ENCODE assay signal across 20 mouse cellular contexts in genomic region chr4:14445215-14445614, GRCm38 (mm10).
DNase-seq lines count a peak whose midpoint lies in the region; ATAC-seq and TF ChIP-seq lines count a peak whose summit lies in the region.
"Had no signal": no experiment of that assay in that cellular context is flagged by ENCODE, and none has a peak within 500 bp of the region (broad histone marks: within the 10 kb centered on the region; RNA-seq: fewer than 3 reads in every experiment).

No protein-coding gene starts in this region.

- peak; percentile 69 for ATAC-seq in lung, embryonic 14.5 days (ENCODE audit: insufficient read depth)
- peak; percentile 74 for ATAC-seq in lung, embryonic 16.5 days (ENCODE audit: low read depth)
- ATAC-seq in intestine, embryonic 16.5 days = peak; percentile 36; the same call in 1 of the 2 replicates
- ATAC-seq: forebrain, embryonic 13.5 days; forebrain, embryonic 15.5 days had no signal

- WGBS in lung, embryonic 14.5 days = 47% methylated on average over 3 of the region's 3 CpGs
- WGBS in lung, embryonic 16.5 days = 48% methylated on average over 3 of the region's 3 CpGs
- 58% methylated on average over 3 of the region's 3 CpGs for WGBS in intestine, embryonic 16.5 days

- H3K27me3 ChIP-seq in lung, embryonic 14.5 days (ENCODE audit: insufficient read depth, low read length) = no peaks in the 10 kb centered on the region
- no peaks in the 10 kb centered on the region for H3K27me3 ChIP-seq in lung, embryonic 16.5 days (ENCODE audit: control insufficient read depth, insufficient read depth, low read depth, low read length)
- H3K27me3 ChIP-seq in intestine, embryonic 16.5 days (replicated peaks; ENCODE audit: control insufficient read depth, insufficient read depth, low read length) = no peaks in the 10 kb centered on the region
- H3K27me3 ChIP-seq: embryonic facial prominence, embryonic 13.5 days; embryonic facial prominence, embryonic 15.5 days; forebrain, embryonic 13.5 days; forebrain, embryonic 15.5 days had no signal

- no peak overlapping the region for H3K4me2 ChIP-seq in lung, embryonic 14.5 days
- H3K4me2 ChIP-seq in lung, embryonic 16.5 days (ENCODE audit: low read depth, low read length) = no peak overlapping the region
- H3K4me2 ChIP-seq in intestine, embryonic 16.5 days (ENCODE audit: low read depth, low read length) = no peak overlapping the region
- H3K4me2 ChIP-seq: embryonic facial prominence, embryonic 13.5 days; embryonic facial prominence, embryonic 15.5 days; forebrain, embryonic 13.5 days; forebrain, embryonic 15.5 days had no signal

- no peak for TF ChIP-seq CTCF in lung, embryonic 14.5 days (IDR thresholded peaks at IDR 0.05; ENCODE audit: low read depth)

- peak overlapping the region; percentile 1; the same call in 1 of the 2 replicates for H3K27ac ChIP-seq in lung, embryonic 14.5 days (ENCODE audit: low read depth)
- peak overlapping the region; percentile 46; the same call in 1 of the 2 replicates for H3K27ac ChIP-seq in lung, embryonic 16.5 days (ENCODE audit: low read length)
- H3K27ac ChIP-seq in intestine, embryonic 16.5 days (ENCODE audit: low read length) = no peak overlapping the region
- H3K27ac ChIP-seq: embryonic facial prominence, embryonic 13.5 days; forebrain, embryonic 13.5 days; forebrain, embryonic 15.5 days had no signal

- H3K36me3 ChIP-seq in lung, embryonic 14.5 days (ENCODE audit: insufficient read depth) = no peaks in the 10 kb centered on the region
- H3K36me3 ChIP-seq in lung, embryonic 16.5 days (ENCODE audit: control insufficient read depth, insufficient read depth, low read length) = no peaks in the 10 kb centered on the region
- H3K36me3 ChIP-seq in intestine, embryonic 16.5 days (ENCODE audit: control insufficient read depth, insufficient read depth, low read length) = no peaks in the 10 kb centered on the region
- H3K36me3 ChIP-seq: embryonic facial prominence, embryonic 13.5 days; embryonic facial prominence, embryonic 15.5 days; forebrain, embryonic 15.5 days had no signal

- DNase-seq in lung, embryonic 14.5 days = peak; percentile 64
- DNase-seq in lung, adult 18-20 months = no peak
- DNase-seq in lung, postnatal 4 days = no peak
- DNase-seq in kidney, adult 18-20 months = no peak
- DNase-seq: adrenal gland, adult 2 months; adrenal gland, postnatal 10 days; adrenal gland, postnatal 25 days; cerebellum, adult 11 months; cerebellum, adult 18-20 months; cerebellum, adult 8-10 months; cerebellum, adult 9-11 months; cerebellum, postnatal 14 days; cerebellum, postnatal 36 days; embryo, embryonic 11 days had no signal

- H3K9me3 ChIP-seq in lung, embryonic 14.5 days (ENCODE audit: low read depth, low read length) = no peaks in the 10 kb centered on the region
- no peaks in the 10 kb centered on the region for H3K9me3 ChIP-seq in lung, embryonic 16.5 days (ENCODE audit: control insufficient read depth, low read length)
- H3K9me3 ChIP-seq in intestine, embryonic 16.5 days (ENCODE audit: control insufficient read depth, low read length) = no peaks in the 10 kb centered on the region
- H3K9me3 ChIP-seq: embryonic facial prominence, embryonic 13.5 days; embryonic facial prominence, embryonic 15.5 days; forebrain, embryonic 13.5 days; forebrain, embryonic 15.5 days had no signal

- no peak overlapping the region for H3K9ac ChIP-seq in lung, embryonic 14.5 days
- H3K9ac ChIP-seq in lung, embryonic 16.5 days (ENCODE audit: low read length) = no peak overlapping the region
- no peak overlapping the region for H3K9ac ChIP-seq in intestine, embryonic 16.5 days (ENCODE audit: low read depth, low read length)
- H3K9ac ChIP-seq: embryonic facial prominence, embryonic 13.5 days; embryonic facial prominence, embryonic 15.5 days; forebrain, embryonic 13.5 days; forebrain, embryonic 15.5 days had no signal

- H3K4me3 ChIP-seq in lung, embryonic 14.5 days (ENCODE audit: low read depth, low read length) = no peak overlapping the region
- H3K4me3 ChIP-seq in lung, embryonic 16.5 days (ENCODE audit: low read length) = no peak overlapping the region
- H3K4me3 ChIP-seq in intestine, embryonic 16.5 days (ENCODE audit: low read length) = no peak overlapping the region
- H3K4me3 ChIP-seq: embryonic facial prominence, embryonic 13.5 days; embryonic facial prominence, embryonic 15.5 days; forebrain, embryonic 13.5 days; forebrain, embryonic 15.5 days had no signal

- H3K4me1 ChIP-seq in lung, embryonic 14.5 days (ENCODE audit: insufficient read depth) = peaks cover 6% of the 10 kb centered on the region; the same call in 1 of the 2 replicates
- H3K4me1 ChIP-seq in lung, embryonic 16.5 days (replicated peaks; ENCODE audit: control insufficient read depth, insufficient read depth, low read length) = 0 out of 2 replicates have a peak, but pooled peaks cover 2% of the 10 kb centered on the region
- H3K4me1 ChIP-seq in intestine, embryonic 16.5 days (ENCODE audit: control insufficient read depth, insufficient read depth, low read length) = no peaks in the 10 kb centered on the region
- H3K4me1 ChIP-seq: embryonic facial prominence, embryonic 13.5 days had no signal
